Mouse (Mus musculus): Measurements from ENCODE around the gene Acadvl. TPM values are rescaled to one million over a fixed set of nuclear protein-coding genes. Genes with fewer than 3 reads are reported as not detected.
A peak's percentile ranks its signal among the peaks of the same experiment; 100 is the strongest.
"Not testable (repeated sequence)": the region's sequence is repeated elsewhere in the genome, so short reads cannot be mapped to it uniquely, and the experiment has no call there.

Acadvl gene
- total RNA-seq, 2 experiments from 2014 or later = 44.8 to 45.0 TPM

GRCm38 (mm10) chr11:70028401-70029129, 13.4 kb upstream of the Acadvl start:
- intact Hi-C loops (cut with DNase I) = no loop called here
- DNase-seq = no peak

GRCm38 (mm10) chr11:70027397-70027796, 12.2 kb upstream of the Acadvl start:
- intact Hi-C loops (cut with DNase I) = no loop called here
- no peak for DNase-seq

GRCm38 (mm10) chr11:70026689-70027088, 11.5 kb upstream of the Acadvl start:
- intact Hi-C loops (cut with DNase I) = no loop called here
- peak; percentile 64 for DNase-seq

GRCm38 (mm10) chr11:70024151-70024514, 8.9 kb upstream of the Acadvl start:
- DNase-seq = no peak
- intact Hi-C loops (cut with DNase I) = no loop called here

GRCm38 (mm10) chr11:70023481-70024150, 8.4 kb upstream of the Acadvl start:
- intact Hi-C loops (cut with DNase I) = no loop called here

GRCm38 (mm10) chr11:70021264-70022132, 6.3 kb upstream of the Acadvl start:
- peak; percentile 100 for DNase-seq
- intact Hi-C loops (cut with DNase I) = no loop called here

More at GRCm38 (mm10) chr11:70023481-70024150, 8.4 kb upstream of the Acadvl start:
- peak; percentile 81 for DNase-seq

GRCm38 (mm10) chr11:70020731-70021263, 5.6 kb upstream of the Acadvl start:
- DNase-seq = peak; percentile 87
- intact Hi-C loops (cut with DNase I) = no loop called here

- intact Hi-C loops (cut with DNase I) = no loop called here
- peak; percentile 44 for DNase-seq
Measured at GRCm38 (mm10) chr11:70020022-70020631, 4.9 kb upstream of the Acadvl start.

GRCm38 (mm10) chr11:70019495-70020021, 4.3 kb upstream of the Acadvl start:
- intact Hi-C loops (cut with DNase I) = no loop called here
- DNase-seq = no peak

- DNase-seq = peak; percentile 86
- intact Hi-C loops (cut with DNase I) = no loop called here
Measured at GRCm38 (mm10) chr11:70018131-70018990, 3.1 kb upstream of the Acadvl start.

GRCm38 (mm10) chr11:70017199-70017767, 2.1 kb upstream of the Acadvl start:
- intact Hi-C loops (cut with DNase I) = no loop called here
- DNase-seq = no peak

- no peak for DNase-seq
- intact Hi-C loops (cut with DNase I) = no loop called here
Measured at GRCm38 (mm10) chr11:70016669-70017068, 1.5 kb upstream of the Acadvl start, which contains the start of gene Dlg4. Gene Dlg4 (plus strand): TSS chr11:70016942.

GRCm38 (mm10) chr11:70016177-70016576, 966 bp upstream of the Acadvl start:
- DNase-seq; intact Hi-C loops (cut with DNase I): not testable (repeated sequence)

GRCm38 (mm10) chr11:70015677-70016076, 466 bp upstream of the Acadvl start:
- intact Hi-C loops (cut with DNase I) = no loop called here
- no peak for DNase-seq

- DNase-seq = no peak
- intact Hi-C loops (cut with DNase I) = no loop called here
Measured at GRCm38 (mm10) chr11:70014051-70014450, 1.2 kb downstream of the Acadvl start.

- intact Hi-C loops (cut with DNase I) = no loop called here
Measured at GRCm38 (mm10) chr11:70013408-70013807, 1.8 kb downstream of the Acadvl start.

GRCm38 (mm10) chr11:70012931-70013330, 2.3 kb downstream of the Acadvl start:
- DNase-seq = no peak
- intact Hi-C loops (cut with DNase I) = no loop called here

More at GRCm38 (mm10) chr11:70013408-70013807, 1.8 kb downstream of the Acadvl start:
- no peak for DNase-seq

- no peak for DNase-seq
- intact Hi-C loops (cut with DNase I) = no loop called here
Measured at GRCm38 (mm10) chr11:70010961-70011360, 4.2 kb downstream of the Acadvl start.

- intact Hi-C loops (cut with DNase I) = no loop called here
- no peak for DNase-seq
Measured at GRCm38 (mm10) chr11:70010548-70010947, 4.7 kb downstream of the Acadvl start.
